Mouse (Mus musculus) midbrain, embryonic 11.5 days (tissue): ENCODE results near the gene Ccnt1. TPM values are rescaled to one million over a fixed set of nuclear protein-coding genes. Genes with fewer than 3 reads are reported as not detected.
A peak's percentile ranks its signal among the peaks of the same experiment; 100 is the strongest.
"Not testable (repeated sequence)": the region's sequence is repeated elsewhere in the genome, so short reads cannot be mapped to it uniquely, and the experiment has no call there.

ENCODE experiments used
- ATAC-seq: fragments of 200-750 bp; cut with Nextera tagmentation; 2 replicates; pipeline ENCODE4 v1.8.0; 2017; ENCODE audit warnings: moderate TSS enrichment, moderate library complexity; ENCODE audit not compliant: low FRiP score
- DNase-seq: peaks from one replicate; pipeline ENCODE4 v3.0.0; 2015; ENCODE audit warnings: low spot score; ENCODE audit errors: missing footprints
- H3K27ac ChIP-seq: fragments of 300-500 bp; sonication (generic); 2 replicates; pipeline ENCODE4 v1.5.1; 2014; ENCODE audit warnings: low read depth, low read length
- H3K27me3 ChIP-seq: fragments of 300-500 bp; sonication (generic); 2 replicates; pipeline ENCODE4 v1.6.1; 2014; ENCODE audit warnings: mild to moderate bottlenecking, low read length, moderate library complexity, mixed read lengths; ENCODE audit not compliant: control insufficient read depth, insufficient read depth
- H3K36me3 ChIP-seq: fragments of 300-500 bp; sonication (generic); 2 replicates; pipeline ENCODE4 v1.6.1; 2014; ENCODE audit warnings: mild to moderate bottlenecking, low read length, moderate library complexity, mixed read lengths; ENCODE audit not compliant: control insufficient read depth, insufficient read depth
- H3K4me1 ChIP-seq: fragments of 300-500 bp; sonication (generic); 2 replicates; pipeline ENCODE4 v1.6.1; 2014; ENCODE audit warnings: low read length; ENCODE audit not compliant: control insufficient read depth, insufficient read depth
- H3K4me2 ChIP-seq: fragments of 300-500 bp; sonication (generic); 2 replicates; pipeline ENCODE4 v1.6.1; 2014; ENCODE audit warnings: mild to moderate bottlenecking, moderate library complexity
- H3K4me3 ChIP-seq: fragments of 300-500 bp; sonication (generic); 2 replicates; pipeline ENCODE4 v1.5.1; 2014; ENCODE audit warnings: low read depth, low read length
- H3K9ac ChIP-seq: fragments of 300-500 bp; sonication (generic); 2 replicates; pipeline ENCODE4 v1.6.1; 2014; ENCODE audit warnings: low read length
- H3K9me3 ChIP-seq: fragments of 300-500 bp; sonication (generic); 2 replicates; pipeline ENCODE4 v1.6.1; 2016; ENCODE audit warnings: low read length; ENCODE audit not compliant: control insufficient read depth
- WGBS: fragments of 180-500 bp; shearing (Covaris S2); extraction: QIAGEN DNeasy Blood & Tissue Kit; methylation state at CpG from one replicate; pipeline ENCODE4 v1.1.7; 2014; 5-methylcytosine and 5-hydroxymethylcytosine counted together
- polyA plus RNA-seq: library from polyadenylated mRNA; unstranded; fragments of >200 nt; fragmentation: Nextera tagmentation; extraction: Ambion mirVana; gene quantifications from 2 replicates; pipeline ENCODE4 v1.2.1, GENCODE M21; 2014

Gene Ccnt1
- polyA plus RNA-seq, 1 experiment from 2014 or later = 60.7 TPM

- 77% methylated on average over 9 of the region's 9 CpGs for WGBS
- DNase-seq, H3K9me3 ChIP-seq, H3K36me3 ChIP-seq, H3K9ac ChIP-seq, H3K27ac ChIP-seq, H3K4me3 ChIP-seq, H3K4me2 ChIP-seq, ATAC-seq, H3K27me3 ChIP-seq, H3K4me1 ChIP-seq: not testable (repeated sequence)
These were observed 15.4 kb upstream of the Ccnt1 start for GRCm38 (mm10) chr15:98586141-98586540.

GRCm38 (mm10) chr15:98585421-98585820, 14.7 kb upstream of the Ccnt1 start:
- H3K27ac ChIP-seq = no peak overlapping the region
- H3K36me3 ChIP-seq = peaks cover 3% of the 10 kb centered on the region; the same call in 1 of the 2 replicates
- no peaks in the 10 kb centered on the region for H3K4me1 ChIP-seq
- no peak overlapping the region for H3K4me2 ChIP-seq
- H3K9me3 ChIP-seq = no peaks in the 10 kb centered on the region
- no peak overlapping the region for H3K9ac ChIP-seq
- no peaks in the 10 kb centered on the region for H3K27me3 ChIP-seq
- H3K4me3 ChIP-seq = no peak overlapping the region
- DNase-seq (no peak), ATAC-seq (no peak)
- 43% methylated on average over 7 of the region's 7 CpGs for WGBS

- Histone ChIP-seq H3K9me3 (no peaks in the 10 kb centered on the region), H3K9ac (no peak overlapping the region), H3K27ac (no peak overlapping the region), H3K36me3 (no peaks in the 10 kb centered on the region), H3K4me2 (no peak overlapping the region), H3K27me3 (no peaks in the 10 kb centered on the region), H3K4me1 (no peaks in the 10 kb centered on the region), H3K4me3 (no peak overlapping the region)
- WGBS = 79% methylated on average over 8 of the region's 8 CpGs
- ATAC-seq (no peak), DNase-seq (no peak)
These were observed 12.3 kb upstream of the Ccnt1 start for GRCm38 (mm10) chr15:98582996-98583395.

GRCm38 (mm10) chr15:98582410-98582809, 11.7 kb upstream of the Ccnt1 start:
- Histone ChIP-seq H3K4me3 (no peak overlapping the region), H3K36me3 (no peaks in the 10 kb centered on the region), H3K4me2 (no peak overlapping the region), H3K9me3 (no peaks in the 10 kb centered on the region), H3K9ac (no peak overlapping the region), H3K4me1 (no peaks in the 10 kb centered on the region), H3K27ac (no peak overlapping the region), H3K27me3 (no peaks in the 10 kb centered on the region)
- WGBS = 84% methylated on average over 8 of the region's 8 CpGs
- DNase-seq = no peak
- no peak for ATAC-seq

- Histone ChIP-seq H3K4me2 (no peak overlapping the region), H3K27me3 (no peaks in the 10 kb centered on the region), H3K9me3 (no peaks in the 10 kb centered on the region), H3K4me3 (no peak overlapping the region), H3K4me1 (no peaks in the 10 kb centered on the region), H3K36me3 (no peaks in the 10 kb centered on the region), H3K27ac (no peak overlapping the region), H3K9ac (no peak overlapping the region)
- WGBS = 39% methylated on average over 4 of the region's 5 CpGs
- ATAC-seq (peak; percentile 83), DNase-seq (peak; percentile 96)
These were observed 9.2 kb upstream of the Ccnt1 start for GRCm38 (mm10) chr15:98579795-98580464.

GRCm38 (mm10) chr15:98579310-98579709, 8.6 kb upstream of the Ccnt1 start:
- no peak overlapping the region for H3K4me3 ChIP-seq
- H3K4me2 ChIP-seq = no peak overlapping the region
- no peak overlapping the region for H3K27ac ChIP-seq
- no peaks in the 10 kb centered on the region for H3K27me3 ChIP-seq
- no peaks in the 10 kb centered on the region for H3K36me3 ChIP-seq
- no peak overlapping the region for H3K9ac ChIP-seq
- no peaks in the 10 kb centered on the region for H3K4me1 ChIP-seq
- no peaks in the 10 kb centered on the region for H3K9me3 ChIP-seq
- no peak for DNase-seq
- 79% methylated on average over 2 of the region's 2 CpGs for WGBS
- no peak for ATAC-seq

GRCm38 (mm10) chr15:98573293-98573692, 2.6 kb upstream of the Ccnt1 start:
- no peaks in the 10 kb centered on the region for H3K27me3 ChIP-seq
- 81% methylated on average over 4 of the region's 4 CpGs for WGBS
- no peaks in the 10 kb centered on the region for H3K9me3 ChIP-seq
- DNase-seq (no peak), ATAC-seq (no peak)
- peaks cover 7% of the 10 kb centered on the region for H3K4me1 ChIP-seq
- no peak overlapping the region for H3K4me2 ChIP-seq
- no peak overlapping the region for H3K9ac ChIP-seq
- H3K27ac ChIP-seq = no peak overlapping the region
- H3K4me3 ChIP-seq = no peak overlapping the region
- H3K36me3 ChIP-seq = no peaks in the 10 kb centered on the region

- DNase-seq = peak; percentile 21
- Histone ChIP-seq H3K36me3 (no peaks in the 10 kb centered on the region), H3K4me2 (no peak overlapping the region), H3K27me3 (no peaks in the 10 kb centered on the region), H3K4me3 (no peak overlapping the region), H3K27ac (no peak overlapping the region), H3K4me1 (peaks cover 19% of the 10 kb centered on the region), H3K9ac (no peak overlapping the region), H3K9me3 (no peaks in the 10 kb centered on the region)
- ATAC-seq = no peak
- WGBS = 84% methylated on average over 4 of the region's 4 CpGs
These were observed 843 bp downstream of the Ccnt1 start for GRCm38 (mm10) chr15:98569795-98570365.

GRCm38 (mm10) chr15:98569216-98569615, 1.5 kb downstream of the Ccnt1 start:
- H3K4me3 ChIP-seq = peak overlapping the region; percentile 97; the same call in 1 of the 2 replicates
- no peaks in the 10 kb centered on the region for H3K27me3 ChIP-seq
- peak overlapping the region; percentile 91 for H3K9ac ChIP-seq
- ATAC-seq = no peak
- WGBS = 78% methylated on average over 7 of the region's 7 CpGs
- H3K4me1 ChIP-seq = peaks cover 19% of the 10 kb centered on the region
- no peak overlapping the region for H3K27ac ChIP-seq
- no peak for DNase-seq
- H3K4me2 ChIP-seq = peak overlapping the region; percentile 64
- H3K9me3 ChIP-seq = no peaks in the 10 kb centered on the region
- no peaks in the 10 kb centered on the region for H3K36me3 ChIP-seq
